Mouse (Mus musculus) cerebellum, adult 2 months (tissue): ENCODE measurements around the gene Dlec1.

ENCODE experiments used
- CTCF ChIP-seq: fragments of 200-500 bp; IDR thresholded peaks from 2 replicates; pipeline ENCODE4 v1.5.1; 2011; ENCODE audit warnings: low read depth, mild to moderate bottlenecking, control low read depth, low read length, moderate library complexity, borderline replicate concordance; ENCODE audit not compliant: insufficient read depth
- POLR2A ChIP-seq: fragments of 200-500 bp; IDR thresholded peaks from 2 replicates; pipeline ENCODE4 v1.6.1; 2011; ENCODE audit warnings: low read length, control low read depth, borderline replicate concordance; ENCODE audit not compliant: insufficient read depth

DNA sequence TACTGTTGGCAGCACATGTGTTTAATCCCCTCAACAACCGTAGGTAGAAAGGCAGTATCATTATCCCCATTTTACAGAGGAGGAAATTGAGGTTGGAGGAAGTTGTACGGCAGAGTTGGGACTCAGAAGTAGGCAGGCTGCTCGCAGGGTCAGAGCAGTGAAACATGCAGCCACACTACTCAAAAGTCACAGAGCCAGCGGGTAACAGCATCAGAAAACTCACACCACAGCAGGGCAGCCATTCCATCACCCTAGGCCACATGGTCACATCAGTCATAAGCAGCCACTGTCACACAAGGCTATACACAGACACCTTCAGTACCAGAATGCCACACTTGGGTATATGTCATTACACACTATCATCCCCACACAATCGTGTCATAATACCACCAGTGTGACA is 15.0 kb upstream of the Dlec1 start:
- TF ChIP-seq CTCF (no peak), POLR2A (no peak)
